Mouse (Mus musculus): ENCODE measurements around the gene Ube2n. TPM values are rescaled to one million over a fixed set of nuclear protein-coding genes. Genes with fewer than 3 reads are reported as not detected.

Ube2n gene
- polyA plus RNA-seq (2012; rRNA removed): 6.7 and 17.5 TPM in 2 replicates

DNA sequence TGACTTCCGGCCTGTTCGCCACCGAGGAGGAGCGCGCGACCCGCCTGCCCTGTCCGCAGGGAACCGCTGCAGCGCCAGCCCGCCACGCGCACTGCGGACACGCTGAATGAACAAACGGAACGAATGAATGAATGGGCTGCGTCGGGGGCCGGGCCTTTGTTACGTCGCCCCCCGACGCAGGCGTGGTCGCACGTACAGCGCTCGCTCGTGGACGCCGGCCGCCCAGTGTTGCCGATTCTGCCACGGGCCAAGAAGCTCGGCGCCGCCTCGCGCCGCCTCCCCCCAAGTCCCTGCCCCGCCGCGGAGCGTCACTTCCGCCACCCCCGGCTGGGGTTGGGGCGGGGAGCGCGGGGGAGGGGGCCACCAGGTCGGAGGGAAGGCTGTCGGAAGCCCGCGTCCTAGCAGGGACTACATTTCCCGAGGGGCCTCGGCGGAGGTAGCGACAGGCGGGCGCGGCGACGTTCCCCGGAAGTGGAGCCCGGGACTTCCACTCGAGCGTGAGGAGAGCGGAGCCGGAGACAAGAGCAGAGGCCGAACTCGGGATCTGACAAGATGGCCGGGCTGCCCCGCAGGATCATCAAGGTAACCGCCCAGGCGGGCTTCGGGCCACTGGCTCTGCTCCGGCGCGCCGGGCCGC is at the start of gene Ube2n:
Gene Ube2n, plus strand, starts transcription at position 490 of the 637 bp plus-strand sequence.
- WGBS: under 1% methylated on average over 76 of the region's 81 CpGs
- peak within 1 kb of the TSS; percentile 95 for H3K27ac ChIP-seq (ENCODE audit: insufficient read depth, low read depth, low read length)
- H3K36me3 ChIP-seq (ENCODE audit: control insufficient read depth, insufficient read depth, low read length): no peaks in the 10 kb centered on the region
- H3K4me1 ChIP-seq (ENCODE audit: control insufficient read depth, insufficient read depth, insufficient read length, low read length): peaks cover 7% of the 10 kb centered on the region; the same call in 1 of the 2 replicates
- TF ChIP-seq CTCF (IDR thresholded peaks at IDR 0.05; ENCODE audit: extremely low read depth, insufficient read length, insufficient replicate concordance, low read depth, low read length) (no peak), POLR2A (IDR thresholded peaks at IDR 0.05; ENCODE audit: low read depth, low read length) (peak; percentile 83)
- no peaks in the 10 kb centered on the region for H3K27me3 ChIP-seq (ENCODE audit: control insufficient read depth, insufficient read depth, low read length)
- H3K4me3 ChIP-seq (ENCODE audit: low read depth, low read length): peak within 1 kb of the TSS; percentile 98

DNA sequence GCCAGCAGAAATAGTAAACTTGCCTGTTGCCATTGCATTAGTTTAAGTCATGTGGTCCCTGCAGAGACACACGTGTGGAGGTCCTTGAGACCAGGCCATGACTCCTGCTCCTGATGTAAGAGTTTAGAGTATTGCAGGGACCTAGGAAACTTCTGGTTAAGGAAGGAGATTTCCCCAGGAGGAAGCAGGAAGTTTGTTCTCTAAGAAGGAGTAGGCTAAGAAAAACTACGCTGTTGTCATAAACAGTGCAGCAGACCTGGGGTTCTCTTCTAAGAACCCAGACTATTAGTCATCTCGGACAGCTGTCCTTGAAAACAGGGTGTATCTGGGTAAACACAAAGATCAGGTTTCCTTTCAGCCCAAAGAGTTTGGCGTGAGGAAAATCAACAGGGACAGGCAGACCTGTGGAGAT is 49.5 kb upstream of the Ube2n start:
- WGBS: 22% methylated on average over 4 of the region's 4 CpGs
- H3K27me3 ChIP-seq (ENCODE audit: control insufficient read depth, insufficient read depth, low read length): no peaks in the 10 kb centered on the region

DNA sequence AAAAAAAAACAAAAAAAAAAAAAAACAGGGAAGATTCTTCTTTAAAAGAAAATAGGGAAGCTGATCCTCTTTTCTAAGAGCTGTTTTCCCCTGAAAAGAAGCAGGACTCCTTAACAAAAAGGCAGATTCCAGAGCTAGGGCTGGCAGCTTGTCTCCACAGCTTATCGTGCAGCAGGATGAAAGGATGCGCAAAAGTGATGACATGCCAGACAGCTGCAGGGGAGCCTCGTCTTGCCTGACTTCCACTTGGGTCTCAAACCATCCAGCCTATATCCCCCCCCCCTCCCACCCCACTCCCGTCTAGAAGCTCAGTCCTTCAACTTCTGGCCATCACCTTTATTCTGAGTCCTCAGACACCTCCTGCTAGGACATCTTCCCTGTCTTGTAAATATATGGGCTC is 46.1 kb upstream of the Ube2n start:
- whole genome bisulfite sequencing: 80% methylated on average over 4 of the region's 4 CpGs
- no peak for TF ChIP-seq CTCF (IDR thresholded peaks at IDR 0.05; ENCODE audit: extremely low read depth, insufficient read length, insufficient replicate concordance, low read depth, low read length)
- TF ChIP-seq POLR2A (IDR thresholded peaks at IDR 0.05; ENCODE audit: low read depth, low read length): no peak
- Histone ChIP-seq H3K4me1 (ENCODE audit: control insufficient read depth, insufficient read depth, insufficient read length, low read length) (no peaks in the 10 kb centered on the region; the same call in none of the 2 replicates), H3K27ac (ENCODE audit: insufficient read depth, low read depth, low read length) (no peak overlapping the region), H3K36me3 (ENCODE audit: control insufficient read depth, insufficient read depth, low read length) (no peaks in the 10 kb centered on the region), H3K4me3 (ENCODE audit: low read depth, low read length) (no peak overlapping the region), H3K27me3 (ENCODE audit: control insufficient read depth, insufficient read depth, low read length) (no peaks in the 10 kb centered on the region)

More for the DNA sequence above, 49.5 kb upstream of the Ube2n start:
- H3K36me3 ChIP-seq (ENCODE audit: control insufficient read depth, insufficient read depth, low read length): no peaks in the 10 kb centered on the region
- no peaks in the 10 kb centered on the region; the same call in none of the 2 replicates for H3K4me1 ChIP-seq (ENCODE audit: control insufficient read depth, insufficient read depth, insufficient read length, low read length)
- H3K27ac ChIP-seq (ENCODE audit: insufficient read depth, low read depth, low read length): no peak overlapping the region
- TF ChIP-seq POLR2A (IDR thresholded peaks at IDR 0.05; ENCODE audit: low read depth, low read length) (no peak), CTCF (IDR thresholded peaks at IDR 0.05; ENCODE audit: extremely low read depth, insufficient read length, insufficient replicate concordance, low read depth, low read length) (no peak)
- H3K4me3 ChIP-seq (ENCODE audit: low read depth, low read length): no peak overlapping the region

DNA sequence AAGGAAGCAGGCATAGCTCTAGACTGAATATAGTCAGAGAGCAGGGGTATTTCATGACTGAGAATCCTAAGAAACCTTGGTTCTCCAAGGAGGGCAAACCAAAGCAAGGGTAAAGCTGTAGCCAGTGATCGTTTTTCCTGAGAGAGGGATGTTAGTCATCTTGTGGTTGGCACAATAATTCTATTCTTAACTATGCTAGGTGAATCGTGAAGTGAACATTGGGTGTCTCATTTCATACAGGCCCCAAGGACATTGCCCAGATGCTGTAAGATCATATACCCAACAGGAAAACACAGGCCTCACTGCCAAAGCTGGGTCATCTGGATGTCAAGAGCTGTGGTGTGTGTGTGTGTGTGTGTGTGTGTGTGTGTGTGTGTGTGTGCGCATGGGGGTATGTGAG is 43.8 kb upstream of the Ube2n start:
- Histone ChIP-seq H3K36me3 (ENCODE audit: control insufficient read depth, insufficient read depth, low read length) (no peaks in the 10 kb centered on the region), H3K4me3 (ENCODE audit: low read depth, low read length) (no peak overlapping the region), H3K27me3 (ENCODE audit: control insufficient read depth, insufficient read depth, low read length) (no peaks in the 10 kb centered on the region), H3K27ac (ENCODE audit: insufficient read depth, low read depth, low read length) (no peak overlapping the region), H3K4me1 (ENCODE audit: control insufficient read depth, insufficient read depth, insufficient read length, low read length) (no peaks in the 10 kb centered on the region; the same call in 1 of the 2 replicates)
- WGBS: 77% methylated on average over 3 of the region's 3 CpGs
- TF ChIP-seq POLR2A (IDR thresholded peaks at IDR 0.05; ENCODE audit: low read depth, low read length) (no peak), CTCF (IDR thresholded peaks at IDR 0.05; ENCODE audit: extremely low read depth, insufficient read length, insufficient replicate concordance, low read depth, low read length) (no peak)

DNA sequence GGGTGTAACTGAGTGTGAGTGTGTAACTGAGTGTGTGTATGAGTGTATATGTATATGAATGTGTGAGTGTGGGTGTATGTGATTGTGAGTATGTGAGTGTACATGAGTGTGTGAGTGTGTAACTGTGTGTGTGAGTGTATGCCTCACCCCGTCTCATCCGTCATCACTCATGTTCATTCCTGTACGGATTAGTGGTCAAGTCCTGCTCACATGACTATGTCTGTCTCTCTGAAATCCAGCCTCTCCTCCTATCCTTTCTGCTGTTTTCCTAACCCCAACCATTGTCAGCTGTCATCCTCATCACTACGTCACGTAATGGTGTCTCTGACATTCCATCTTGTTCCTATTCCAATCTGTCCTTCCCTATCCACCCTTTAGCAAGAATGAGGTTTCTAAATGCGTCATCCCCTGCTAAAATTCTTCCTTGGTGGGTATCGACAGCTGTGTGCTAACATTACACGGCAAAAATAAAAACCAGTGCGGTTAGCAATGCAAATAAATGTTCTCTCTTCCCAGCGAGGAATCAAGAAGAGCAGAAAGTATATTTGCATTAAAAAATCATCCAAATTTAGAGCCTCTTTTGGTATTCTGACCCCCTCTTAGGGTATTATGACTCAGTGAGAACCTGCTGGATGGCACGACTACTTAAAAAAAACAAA is 42.9 kb upstream of the Ube2n start:
- TF ChIP-seq POLR2A (IDR thresholded peaks at IDR 0.05; ENCODE audit: low read depth, low read length): no peak
- no peak for TF ChIP-seq CTCF (IDR thresholded peaks at IDR 0.05; ENCODE audit: extremely low read depth, insufficient read length, insufficient replicate concordance, low read depth, low read length)
- Histone ChIP-seq H3K4me3 (ENCODE audit: low read depth, low read length) (no peak overlapping the region), H3K27me3 (ENCODE audit: control insufficient read depth, insufficient read depth, low read length) (no peaks in the 10 kb centered on the region), H3K4me1 (ENCODE audit: control insufficient read depth, insufficient read depth, insufficient read length, low read length) (no peaks in the 10 kb centered on the region), H3K36me3 (ENCODE audit: control insufficient read depth, insufficient read depth, low read length) (no peaks in the 10 kb centered on the region), H3K27ac (ENCODE audit: insufficient read depth, low read depth, low read length) (no peak overlapping the region)
- 89% methylated on average over 11 of the region's 11 CpGs for WGBS

DNA sequence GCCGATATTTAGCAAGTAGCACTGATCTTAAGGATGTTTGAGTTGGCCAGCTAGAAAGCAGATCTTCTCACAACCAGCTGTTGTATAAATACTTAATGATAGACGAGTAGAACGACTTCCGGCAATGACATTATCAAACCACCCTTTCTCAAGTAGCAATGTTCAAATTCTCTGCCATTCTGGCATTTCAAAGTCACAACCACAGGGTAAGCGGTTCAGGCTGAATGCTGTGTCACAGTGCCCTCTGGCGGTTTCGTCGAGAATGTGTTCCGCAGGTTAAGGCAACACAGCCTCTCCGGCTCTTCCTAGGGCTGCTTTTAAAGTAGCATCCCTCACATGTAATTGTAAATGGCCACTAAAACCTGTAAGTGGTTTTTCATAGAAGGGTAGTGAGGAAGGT is 39.0 kb upstream of the Ube2n start:
- WGBS: 5% methylated on average over 10 of the region's 10 CpGs

DNA sequence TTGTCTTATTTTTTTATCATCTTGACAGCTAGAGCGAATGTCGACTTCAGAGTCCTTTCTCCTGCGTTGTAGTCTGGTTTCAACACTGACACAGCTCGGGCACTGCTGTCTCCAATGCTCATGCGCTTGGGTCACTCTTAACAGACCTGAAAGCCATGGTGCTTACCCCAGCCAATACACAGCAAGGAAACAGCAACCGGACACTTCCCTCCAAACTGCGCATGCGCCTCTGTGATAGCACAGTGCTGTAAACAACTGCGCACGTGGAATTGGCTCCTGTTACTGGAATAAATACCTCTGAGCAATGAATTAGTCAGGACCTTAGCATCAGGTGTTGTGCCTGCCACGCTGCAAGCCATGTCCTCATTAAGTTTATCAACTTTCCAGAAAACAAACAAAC is 37.4 kb upstream of the Ube2n start:
- Histone ChIP-seq H3K27ac (ENCODE audit: insufficient read depth, low read depth, low read length) (no peak overlapping the region), H3K4me1 (ENCODE audit: control insufficient read depth, insufficient read depth, insufficient read length, low read length) (no peaks in the 10 kb centered on the region), H3K36me3 (ENCODE audit: control insufficient read depth, insufficient read depth, low read length) (peaks cover 12% of the 10 kb centered on the region; the same call in 1 of the 2 replicates), H3K4me3 (ENCODE audit: low read depth, low read length) (no peak overlapping the region), H3K27me3 (ENCODE audit: control insufficient read depth, insufficient read depth, low read length) (no peaks in the 10 kb centered on the region)
- TF ChIP-seq CTCF (IDR thresholded peaks at IDR 0.05; ENCODE audit: extremely low read depth, insufficient read length, insufficient replicate concordance, low read depth, low read length) (no peak), POLR2A (IDR thresholded peaks at IDR 0.05; ENCODE audit: low read depth, low read length) (no peak)
- WGBS: 78% methylated on average over 11 of the region's 11 CpGs

More for the DNA sequence above, 39.0 kb upstream of the Ube2n start:
- H3K4me1 ChIP-seq (ENCODE audit: control insufficient read depth, insufficient read depth, insufficient read length, low read length): no peaks in the 10 kb centered on the region
- H3K27ac ChIP-seq (ENCODE audit: insufficient read depth, low read depth, low read length): no peak overlapping the region
- no peak overlapping the region for H3K4me3 ChIP-seq (ENCODE audit: low read depth, low read length)
- H3K36me3 ChIP-seq (ENCODE audit: control insufficient read depth, insufficient read depth, low read length): peaks cover 6% of the 10 kb centered on the region; the same call in 1 of the 2 replicates
- no peaks in the 10 kb centered on the region for H3K27me3 ChIP-seq (ENCODE audit: control insufficient read depth, insufficient read depth, low read length)
- TF ChIP-seq POLR2A (IDR thresholded peaks at IDR 0.05; ENCODE audit: low read depth, low read length) (no peak), CTCF (IDR thresholded peaks at IDR 0.05; ENCODE audit: extremely low read depth, insufficient read length, insufficient replicate concordance, low read depth, low read length) (peak; percentile 96)

Data from small intestine, adult 2 months (tissue).